ENCODE assay signal across 9 mouse cellular contexts in the genomic region with DNA sequence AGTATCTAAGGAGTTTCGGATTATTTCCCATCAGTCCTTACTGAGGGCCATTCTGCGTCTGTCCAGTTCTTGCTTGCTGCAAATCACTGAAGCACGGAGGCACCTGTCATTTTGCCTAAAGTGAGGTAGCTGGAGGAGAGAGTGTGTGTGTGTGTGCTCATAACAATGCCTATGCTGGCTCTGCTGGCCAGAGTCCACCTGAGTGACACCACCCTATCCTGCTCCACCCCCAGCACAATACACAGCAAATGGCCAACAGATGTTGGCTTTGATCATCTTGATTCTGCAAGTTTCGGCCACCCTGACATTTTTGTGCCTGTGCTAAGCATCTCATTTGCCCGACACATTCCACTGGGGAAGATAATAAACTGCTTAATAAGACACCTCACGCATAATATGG. TPM values are rescaled to one million over a fixed set of nuclear protein-coding genes. Genes with fewer than 3 reads are reported as not detected.
DNase-seq lines count a peak whose midpoint lies in the region; ATAC-seq and TF ChIP-seq lines count a peak whose summit lies in the region.
"Had no signal": no experiment of that assay in that cellular context is flagged by ENCODE, and none has a peak within 500 bp of the region (broad histone marks: within the 10 kb centered on the region; RNA-seq: fewer than 3 reads in every experiment).

No protein-coding gene starts in this region.

- DNase-seq in lung, postnatal 14 days, result no peak
- no peak for DNase-seq in limb, embryonic 14.5 days (ENCODE audit: low spot score)
- DNase-seq in thymus, postnatal 14 days, result no peak
- DNase-seq in left cerebral cortex, adult 9 months (ENCODE audit: low spot score in 2 of 2), result no peak
- DNase-seq: layer of hippocampus, postnatal 36 days had no signal

- peaks cover 32% of the 10 kb centered on the region for H3K4me1 ChIP-seq in lung, embryonic 16.5 days (replicated peaks; ENCODE audit: control insufficient read depth, insufficient read depth, low read length)
- peaks cover 38% of the 10 kb centered on the region for H3K4me1 ChIP-seq in heart, embryonic 15.5 days (replicated peaks)
- H3K4me1 ChIP-seq in limb, embryonic 14.5 days (ENCODE audit: control insufficient read depth, insufficient read depth, low read length), result peaks cover 24% of the 10 kb centered on the region
- H3K4me1 ChIP-seq in stomach, embryonic 14.5 days (ENCODE audit: control insufficient read depth, insufficient read depth, low read length), result peaks cover 28% of the 10 kb centered on the region

- peak overlapping the region; percentile 91; the same call in 1 of the 2 replicates for H3K4me3 ChIP-seq in lung, embryonic 16.5 days (ENCODE audit: low read length)
- H3K4me3 ChIP-seq in heart, embryonic 15.5 days, result peak overlapping the region; percentile 72; the same call in 1 of the 2 replicates
- peak overlapping the region; percentile 74; the same call in 1 of the 2 replicates for H3K4me3 ChIP-seq in limb, embryonic 14.5 days (replicated peaks; ENCODE audit: low read length)
- no peak overlapping the region for H3K4me3 ChIP-seq in stomach, embryonic 14.5 days (ENCODE audit: low read depth, low read length)

- no peaks in the 10 kb centered on the region for H3K9me3 ChIP-seq in lung, embryonic 16.5 days (ENCODE audit: control insufficient read depth, low read length)
- no peaks in the 10 kb centered on the region for H3K9me3 ChIP-seq in heart, embryonic 15.5 days (replicated peaks)
- H3K9me3 ChIP-seq in limb, embryonic 14.5 days (ENCODE audit: control insufficient read depth, low read length), result no peaks in the 10 kb centered on the region
- H3K9me3 ChIP-seq in stomach, embryonic 14.5 days (ENCODE audit: control insufficient read depth, low read depth, low read length), result no peaks in the 10 kb centered on the region

- TF ChIP-seq POLR2A in limb, embryonic 14.5 days (IDR thresholded peaks at IDR 0.05; ENCODE audit: borderline replicate concordance, extremely low read depth, insufficient read depth, insufficient read length), result no peak

- no peaks in the 10 kb centered on the region for H3K36me3 ChIP-seq in lung, embryonic 16.5 days (ENCODE audit: control insufficient read depth, insufficient read depth, low read length)
- H3K36me3 ChIP-seq in heart, embryonic 15.5 days, result no peaks in the 10 kb centered on the region
- H3K36me3 ChIP-seq in limb, embryonic 14.5 days (ENCODE audit: control insufficient read depth, insufficient read depth, low read length), result no peaks in the 10 kb centered on the region
- no peaks in the 10 kb centered on the region for H3K36me3 ChIP-seq in stomach, embryonic 14.5 days (ENCODE audit: control insufficient read depth, insufficient read depth, low read length)

- H3K4me2 ChIP-seq in lung, embryonic 16.5 days (ENCODE audit: low read depth, low read length), result peak overlapping the region; percentile 80; the same call in 1 of the 2 replicates
- H3K4me2 ChIP-seq in heart, embryonic 15.5 days, result peak overlapping the region; percentile 90
- H3K4me2 ChIP-seq in limb, embryonic 14.5 days (replicated peaks; ENCODE audit: low read depth, low read length, severe bottlenecking), result peak overlapping the region; percentile 89; the same call in 1 of the 2 replicates
- H3K4me2 ChIP-seq in stomach, embryonic 14.5 days (replicated peaks; ENCODE audit: low read depth, low read length), result peak overlapping the region; percentile 70

- WGBS in lung, embryonic 16.5 days, result 78% methylated on average over 6 of the region's 6 CpGs
- 77% methylated on average over 6 of the region's 6 CpGs for WGBS in heart, embryonic 15.5 days
- 50% methylated on average over 6 of the region's 6 CpGs for WGBS in limb, embryonic 14.5 days
- 75% methylated on average over 6 of the region's 6 CpGs for WGBS in stomach, embryonic 14.5 days

- no peaks in the 10 kb centered on the region for H3K27me3 ChIP-seq in lung, embryonic 16.5 days (ENCODE audit: control insufficient read depth, insufficient read depth, low read depth, low read length)
- peaks cover 12% of the 10 kb centered on the region; the same call in 1 of the 2 replicates for H3K27me3 ChIP-seq in heart, embryonic 15.5 days
- peaks cover 10% of the 10 kb centered on the region; the same call in 1 of the 2 replicates for H3K27me3 ChIP-seq in limb, embryonic 14.5 days (ENCODE audit: control insufficient read depth, insufficient read depth, low read length)
- no peaks in the 10 kb centered on the region for H3K27me3 ChIP-seq in stomach, embryonic 14.5 days (ENCODE audit: control insufficient read depth, insufficient read depth, low read length)

- no peak overlapping the region for H3K27ac ChIP-seq in lung, embryonic 16.5 days (ENCODE audit: low read length)
- no peak overlapping the region for H3K27ac ChIP-seq in heart, embryonic 15.5 days
- H3K27ac ChIP-seq in limb, embryonic 14.5 days (replicated peaks; ENCODE audit: low read depth, low read length), result no peak overlapping the region
- H3K27ac ChIP-seq in stomach, embryonic 14.5 days (ENCODE audit: low read length), result no peak overlapping the region

- no peak for ATAC-seq in lung, embryonic 16.5 days (ENCODE audit: low read depth)
- no peak for ATAC-seq in heart, embryonic 15.5 days (replicated peaks; ENCODE audit: insufficient number of reproducible peaks, insufficient read depth, low FRiP score, low read depth)
- no peak for ATAC-seq in limb, embryonic 14.5 days (ENCODE audit: low FRiP score, low read depth)
- ATAC-seq in stomach, embryonic 14.5 days (ENCODE audit: insufficient number of reproducible peaks, insufficient read depth, low FRiP score, low read depth), result no peak
- no peak for ATAC-seq in activated CD4-positive, CD25-positive, alpha-beta regulatory T cell, adult 4 months

- H3K9ac ChIP-seq in lung, embryonic 16.5 days (ENCODE audit: low read length), result 0 out of 2 replicates have a peak overlapping the region, but pooled peaks have one; percentile 12
- no peak overlapping the region for H3K9ac ChIP-seq in heart, embryonic 15.5 days
- no peak overlapping the region for H3K9ac ChIP-seq in limb, embryonic 14.5 days (ENCODE audit: low read depth, low read length, severe bottlenecking)
- H3K9ac ChIP-seq in stomach, embryonic 14.5 days (replicated peaks; ENCODE audit: low read depth, low read length), result no peak overlapping the region

RNA-seq across cellular contexts. Expression of a gene that starts 1.5 kb away (rescaled TPM):
- 33.6 and 34.0 TPM in 2 replicates for polyA plus RNA-seq in lung, embryonic 16.5 days (2015; fragmentation: Nextera tagmentation; extraction: Ambion mirVana)
- 8.8 and 12.7 TPM in 2 replicates for polyA plus RNA-seq in heart, embryonic 15.5 days (2015; fragmentation: Nextera tagmentation; extraction: Ambion mirVana)
- 14.6 and 19.8 TPM in 2 replicates for polyA plus RNA-seq in limb, embryonic 14.5 days (2012; rRNA removed)
- 21.3 and 23.5 TPM in 2 replicates for polyA plus RNA-seq in limb, embryonic 14.5 days (2014; fragmentation: Nextera tagmentation; extraction: Ambion mirVana)
- polyA plus RNA-seq in stomach, embryonic 14.5 days (2014; fragmentation: Nextera tagmentation; extraction: Ambion mirVana), result 27.4 and 28.6 TPM in 2 replicates
- 10 to 100 TPM; 15.2 to 27.5 TPM for polyA plus RNA-seq in activated CD4-positive, CD25-positive, alpha-beta regulatory T cell, adult 4 months (2017; shearing (Covaris generic))

RNA-seq across cellular contexts. Expression of a gene that starts 17.8 kb away (rescaled TPM):
- 4.7 and 5.9 TPM in 2 replicates for polyA plus RNA-seq in lung, embryonic 16.5 days (2015; fragmentation: Nextera tagmentation; extraction: Ambion mirVana)
- polyA plus RNA-seq in heart, embryonic 15.5 days (2015; fragmentation: Nextera tagmentation; extraction: Ambion mirVana), result 0.40 and 0.87 TPM in 2 replicates
- polyA plus RNA-seq in limb, embryonic 14.5 days (2012; rRNA removed), result 2.7 TPM in 2 replicates
- polyA plus RNA-seq in limb, embryonic 14.5 days (2014; fragmentation: Nextera tagmentation; extraction: Ambion mirVana), result 3.4 and 3.6 TPM in 2 replicates
- polyA plus RNA-seq in stomach, embryonic 14.5 days (2014; fragmentation: Nextera tagmentation; extraction: Ambion mirVana), result 2.9 and 3.6 TPM in 2 replicates
- 1 to 10 TPM; 7.3 to 8.4 TPM for polyA plus RNA-seq in activated CD4-positive, CD25-positive, alpha-beta regulatory T cell, adult 4 months (2017; shearing (Covaris generic))
